Mouse (Mus musculus) layer of hippocampus, adult 11-12 months (tissue): ENCODE measurements around the gene Dixdc1.
"Not testable (repeated sequence)": the region's sequence is repeated elsewhere in the genome, so short reads cannot be mapped to it uniquely, and the experiment has no call there.

Experiments used
- DNase-seq: peaks from one replicate; pipeline ENCODE4 v3.0.0; 2022; ENCODE audit warnings: low spot score

The Dixdc1 gene

DNA sequence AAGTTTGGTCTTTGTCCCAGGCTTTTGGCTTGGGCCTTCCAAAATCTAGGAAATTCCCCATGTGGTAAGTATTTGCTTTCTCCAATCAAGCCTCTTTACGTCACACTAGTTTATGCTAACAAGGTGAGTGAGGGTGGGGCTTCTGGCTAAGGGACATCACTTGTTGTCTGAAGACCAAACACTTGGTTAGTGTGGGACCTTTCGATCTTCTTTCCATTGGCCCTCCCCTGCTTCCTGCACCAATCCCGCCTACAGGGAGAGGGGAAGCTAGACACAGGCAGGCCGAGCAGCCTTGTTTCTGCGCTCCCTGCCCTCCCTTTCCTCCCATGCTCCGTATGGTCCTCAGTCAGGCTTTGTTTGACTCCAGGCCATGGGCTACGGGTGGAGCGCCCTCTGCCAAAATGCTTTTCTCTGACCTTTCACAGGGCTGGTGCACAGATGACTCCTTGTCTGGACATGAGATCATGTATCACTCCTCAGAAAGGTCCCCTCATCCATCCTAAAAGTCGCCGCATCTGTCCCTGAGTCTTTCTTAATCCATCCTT lies 92.4 kb downstream of the Dixdc1 start:
- DNase-seq, result no peak

DNA sequence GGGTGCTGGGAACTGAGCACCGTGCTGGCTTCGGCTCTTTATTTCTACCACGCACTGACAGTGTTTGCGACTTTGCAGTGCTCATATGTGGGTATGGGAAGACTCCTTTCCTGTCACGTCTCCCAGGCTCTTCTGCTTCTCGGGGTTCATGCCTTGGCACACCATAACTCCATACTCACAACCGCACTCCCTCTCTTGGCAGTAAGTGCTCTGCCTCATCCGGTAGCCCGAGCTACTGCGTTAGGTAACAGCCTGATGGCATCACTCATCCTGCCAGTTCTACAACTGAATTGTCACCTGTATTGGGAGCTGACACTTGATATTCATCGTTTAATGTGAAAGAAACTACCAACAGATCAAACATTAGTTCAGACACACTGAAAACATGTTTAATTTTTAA lies 105.0 kb downstream of the Dixdc1 start:
- DNase-seq, result no peak

DNA sequence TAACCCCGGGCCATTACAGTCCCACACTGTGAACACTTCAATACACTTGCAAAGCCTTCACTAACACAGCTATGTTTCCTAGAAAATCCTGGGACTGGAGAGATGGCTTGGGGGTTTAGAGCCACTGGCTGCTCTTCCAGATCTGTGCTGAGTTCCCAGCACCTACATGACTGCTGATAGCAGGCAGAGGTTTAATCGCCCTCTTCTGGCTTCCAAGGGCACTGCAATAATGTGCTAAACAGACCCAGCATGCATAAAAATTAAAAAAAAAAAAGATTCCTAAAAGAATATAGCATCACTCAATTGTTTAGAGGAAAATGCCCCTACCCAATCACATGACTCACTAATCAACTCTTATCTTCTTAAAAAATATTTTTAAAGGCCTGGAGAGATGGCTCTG lies 106.3 kb downstream of the Dixdc1 start:
- no peak for DNase-seq

DNA sequence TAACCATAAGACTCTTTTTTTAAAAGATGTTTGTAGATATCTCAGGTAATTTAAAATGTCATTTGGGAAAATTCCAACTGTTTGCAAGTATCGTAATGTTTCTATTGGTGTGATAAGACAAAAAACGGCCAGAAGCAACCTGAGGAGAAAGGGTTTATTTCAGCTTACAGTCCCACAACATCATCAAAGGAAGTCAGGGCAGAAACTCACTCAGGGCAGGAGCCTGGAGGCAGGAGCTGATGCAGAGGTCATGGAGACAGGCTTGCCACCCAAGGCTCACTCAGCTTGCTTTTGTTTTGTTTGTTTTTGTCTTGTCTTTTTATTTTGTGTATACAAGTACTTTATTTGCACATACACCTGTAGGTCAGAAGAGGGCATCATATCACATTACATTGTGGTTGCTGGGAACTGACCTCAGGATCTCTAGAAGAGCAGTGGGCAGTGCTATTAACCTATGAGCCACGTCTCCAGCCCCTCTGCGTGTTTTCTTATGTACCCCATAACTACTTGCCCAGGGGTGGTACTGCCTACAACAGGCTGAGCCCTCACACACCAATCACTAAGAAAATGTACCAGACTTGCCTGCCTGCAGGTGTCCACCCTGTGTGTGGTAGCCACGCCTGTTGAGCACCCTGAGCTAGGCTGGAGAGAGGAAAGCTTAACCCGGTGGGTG lies 107.2 kb downstream of the Dixdc1 start:
- DNase-seq, result no peak

DNA sequence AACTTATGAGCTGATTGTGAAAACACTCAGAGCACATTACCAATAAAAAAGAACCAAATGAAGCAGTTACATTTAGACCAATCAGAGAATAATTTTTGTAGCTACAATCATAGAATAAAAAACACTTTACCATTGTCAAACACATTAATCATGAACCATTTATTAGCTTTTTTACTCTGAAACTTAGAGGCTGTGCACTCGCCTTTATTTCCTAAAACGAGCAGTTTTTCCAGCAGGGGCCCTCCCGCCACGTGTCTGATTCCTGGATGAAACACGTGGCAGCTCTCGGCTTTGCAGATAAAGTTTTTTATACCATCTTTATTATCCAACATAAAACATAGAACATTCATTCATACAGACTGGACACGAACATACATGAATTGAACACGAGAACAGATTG lies 108.4 kb downstream of the Dixdc1 start:
- not testable (repeated sequence) for DNase-seq

DNA sequence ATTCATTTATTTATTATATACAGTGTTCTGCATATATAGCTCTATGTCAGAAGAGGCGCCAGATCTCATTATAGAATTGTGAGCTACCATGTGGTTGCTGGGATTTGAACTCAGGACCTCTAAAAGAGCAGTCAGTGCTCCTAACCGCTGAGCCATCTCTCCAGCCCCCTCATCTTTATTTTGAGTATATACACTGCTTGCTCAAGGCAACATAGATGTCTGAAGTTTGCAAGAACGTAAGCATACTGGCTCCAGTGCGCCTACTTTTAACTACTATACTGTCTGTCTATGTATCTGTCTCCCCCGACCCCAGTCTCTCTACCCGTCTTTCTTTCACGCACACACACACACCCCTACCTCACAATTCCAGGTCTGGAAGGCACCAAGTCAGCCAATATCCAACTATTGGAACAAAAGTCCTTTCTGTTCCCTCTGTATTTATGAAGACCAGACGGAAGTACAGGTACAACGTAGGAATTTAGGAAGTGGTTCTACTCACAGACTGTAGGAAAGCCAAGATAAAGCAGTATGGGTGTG lies 121.5 kb downstream of the Dixdc1 start:
- no peak for DNase-seq

DNA sequence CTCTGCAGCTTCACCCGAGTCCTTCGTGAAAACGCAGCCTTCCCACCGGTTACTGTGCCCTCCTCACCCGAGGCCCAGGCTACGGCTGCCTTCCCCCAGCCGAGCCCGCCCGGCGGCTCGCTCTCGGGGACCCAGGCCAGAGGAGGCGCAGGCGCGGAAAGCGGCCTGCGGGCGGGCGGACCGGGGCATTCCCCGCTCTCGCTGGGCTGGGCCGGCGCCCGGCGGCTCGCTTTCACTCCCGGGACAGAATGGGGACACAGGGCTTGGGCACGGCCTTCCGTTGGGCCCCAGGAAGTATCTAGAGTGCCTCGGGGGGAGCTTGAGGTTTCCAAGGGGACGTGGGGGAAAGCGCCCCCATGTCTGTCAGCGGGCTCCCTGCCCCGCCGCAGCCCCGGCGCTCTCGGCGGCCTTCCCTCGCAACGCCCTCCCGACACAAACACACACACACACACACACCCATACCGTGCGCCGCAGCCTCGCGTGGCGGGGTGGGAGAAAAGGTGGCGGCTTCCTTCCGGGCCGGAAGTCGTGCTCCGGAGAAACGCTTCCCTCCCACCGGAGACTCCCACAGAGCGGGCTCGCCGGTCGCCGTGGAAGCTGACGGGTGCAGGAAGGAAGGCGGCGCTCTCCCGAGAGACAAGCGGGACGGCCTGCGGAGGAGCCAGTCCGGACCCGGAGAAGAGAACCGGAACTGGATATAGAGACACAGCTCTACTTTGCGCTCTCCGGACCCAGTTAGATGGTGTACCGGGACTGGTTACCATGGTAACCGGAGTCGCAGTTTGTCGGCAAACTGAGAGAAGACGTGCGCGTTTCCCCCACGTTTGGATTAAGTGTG lies 122.3 kb downstream of the Dixdc1 start, which contains the start of the genes Pih1d2 and Nkapd1:
TSS of gene Pih1d2 (plus strand) at position 556 of the 838 bp plus-strand sequence.
TSS of gene Nkapd1 (minus strand) at position 699 of the 838 bp plus-strand sequence.
- peak; percentile 91 for DNase-seq

DNA sequence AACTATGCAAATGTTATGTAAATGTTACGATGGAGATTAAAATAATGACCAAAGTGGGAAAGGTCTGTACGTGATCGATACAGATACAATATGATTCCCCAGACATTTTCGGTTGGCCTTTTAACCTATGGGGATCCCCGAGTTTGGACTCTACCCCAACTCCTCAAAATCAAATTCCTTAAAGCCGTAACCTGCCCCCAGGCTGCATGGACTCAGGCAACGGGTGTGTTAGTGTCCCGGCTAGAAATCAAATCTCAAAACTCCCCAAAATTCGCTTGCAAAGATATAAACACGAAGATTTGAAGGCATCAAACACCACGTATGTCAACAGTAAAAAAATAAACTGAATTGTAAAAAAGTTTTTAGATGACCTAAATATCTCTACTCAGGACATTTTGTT lies 123.2 kb downstream of the Dixdc1 start:
- DNase-seq, result no peak
